In genomic region chr7:93291457-93291856, GRCm38 (mm10) we compare ENCODE assay signal across 19 mouse cellular contexts.
DNase-seq lines count a peak whose midpoint lies in the region; ATAC-seq and TF ChIP-seq lines count a peak whose summit lies in the region.
"Had no signal": no experiment of that assay in that cellular context is flagged by ENCODE, and none has a peak within 500 bp of the region (broad histone marks: within the 10 kb centered on the region; RNA-seq: fewer than 3 reads in every experiment).

No protein-coding gene starts in this region.

- 0 out of 2 replicates have a peak, but pooled peaks cover 8% of the 10 kb centered on the region for H3K4me1 ChIP-seq in forebrain, embryonic 15.5 days
- no peaks in the 10 kb centered on the region for H3K4me1 ChIP-seq in forebrain, embryonic 11.5 days (replicated peaks; ENCODE audit: control insufficient read depth, insufficient read depth, low read length)
- no peaks in the 10 kb centered on the region for H3K4me1 ChIP-seq in forebrain, postnatal 0 days (ENCODE audit: insufficient read depth)
- no peaks in the 10 kb centered on the region for H3K4me1 ChIP-seq in forebrain, embryonic 10.5 days
- peaks cover 10% of the 10 kb centered on the region; the same call in 1 of the 2 replicates for H3K4me1 ChIP-seq in midbrain, embryonic 15.5 days
- H3K4me1 ChIP-seq in midbrain, postnatal 0 days (ENCODE audit: insufficient read depth, low read length), result no peaks in the 10 kb centered on the region
- H3K4me1 ChIP-seq: embryonic facial prominence, embryonic 13.5 days; embryonic facial prominence, embryonic 15.5 days had no signal

- no peak overlapping the region for H3K9ac ChIP-seq in forebrain, embryonic 15.5 days (replicated peaks)
- H3K9ac ChIP-seq in forebrain, embryonic 11.5 days (ENCODE audit: low read length), result no peak overlapping the region
- no peak overlapping the region for H3K9ac ChIP-seq in forebrain, postnatal 0 days
- no peak overlapping the region for H3K9ac ChIP-seq in midbrain, embryonic 15.5 days
- no peak overlapping the region for H3K9ac ChIP-seq in midbrain, postnatal 0 days (replicated peaks; ENCODE audit: low read length, poor library complexity, severe bottlenecking)
- H3K9ac ChIP-seq: embryonic facial prominence, embryonic 13.5 days; embryonic facial prominence, embryonic 15.5 days had no signal

- no peak for TF ChIP-seq CTCF in forebrain, postnatal 0 days (IDR thresholded peaks at IDR 0.05; ENCODE audit: low read depth)
- no peak for TF ChIP-seq CTCF in midbrain, postnatal 0 days (IDR thresholded peaks at IDR 0.05)

- ATAC-seq in forebrain, embryonic 15.5 days (replicated peaks), result 0 out of 2 replicates have a peak, but pooled peaks have one; percentile 16
- ATAC-seq in forebrain, embryonic 11.5 days (replicated peaks; ENCODE audit: low FRiP score), result no peak
- ATAC-seq in forebrain, postnatal 0 days, result peak; percentile 79
- peak; percentile 50; the same call in 1 of the 2 replicates for ATAC-seq in midbrain, embryonic 15.5 days (replicated peaks)
- no peak for ATAC-seq in midbrain, postnatal 0 days (ENCODE audit: low FRiP score)

- 51% methylated on average over 3 of the region's 3 CpGs for WGBS in forebrain, embryonic 15.5 days
- 75% methylated on average over 3 of the region's 3 CpGs for WGBS in forebrain, embryonic 11.5 days
- 51% methylated on average over 3 of the region's 3 CpGs for WGBS in forebrain, postnatal 0 days
- WGBS in forebrain, embryonic 10.5 days, result 77% methylated on average over 3 of the region's 3 CpGs
- 50% methylated on average over 3 of the region's 3 CpGs for WGBS in midbrain, embryonic 15.5 days
- 50% methylated on average over 3 of the region's 3 CpGs for WGBS in midbrain, postnatal 0 days

- no peak overlapping the region for H3K4me2 ChIP-seq in forebrain, embryonic 15.5 days (replicated peaks)
- H3K4me2 ChIP-seq in forebrain, embryonic 11.5 days (ENCODE audit: low read depth, low read length, severe bottlenecking), result no peak overlapping the region
- no peak overlapping the region for H3K4me2 ChIP-seq in forebrain, postnatal 0 days (ENCODE audit: low read depth)
- H3K4me2 ChIP-seq in midbrain, embryonic 15.5 days, result no peak overlapping the region
- H3K4me2 ChIP-seq in midbrain, postnatal 0 days (ENCODE audit: low read depth, low read length, poor library complexity, severe bottlenecking), result no peak overlapping the region
- H3K4me2 ChIP-seq: embryonic facial prominence, embryonic 13.5 days; embryonic facial prominence, embryonic 15.5 days had no signal

- no peaks in the 10 kb centered on the region for H3K27me3 ChIP-seq in forebrain, embryonic 15.5 days
- H3K27me3 ChIP-seq in forebrain, embryonic 11.5 days (ENCODE audit: control insufficient read depth, insufficient read depth, low read length), result no peaks in the 10 kb centered on the region
- no peaks in the 10 kb centered on the region for H3K27me3 ChIP-seq in forebrain, postnatal 0 days (ENCODE audit: insufficient read depth, low read length)
- no peaks in the 10 kb centered on the region for H3K27me3 ChIP-seq in forebrain, embryonic 10.5 days (ENCODE audit: poor library complexity, severe bottlenecking)
- H3K27me3 ChIP-seq in midbrain, embryonic 15.5 days (replicated peaks), result no peaks in the 10 kb centered on the region
- no peaks in the 10 kb centered on the region for H3K27me3 ChIP-seq in midbrain, postnatal 0 days (ENCODE audit: insufficient read depth, low read length)
- H3K27me3 ChIP-seq: embryonic facial prominence, embryonic 13.5 days; embryonic facial prominence, embryonic 15.5 days had no signal

- no peak for DNase-seq in forebrain, embryonic 11.5 days (ENCODE audit: low spot score)
- DNase-seq in forebrain, postnatal 0 days, result no peak
- no peak for DNase-seq in forebrain, embryonic 10.5 days (ENCODE audit: extremely low spot score, low spot score)
- no peak for DNase-seq in midbrain, postnatal 0 days (ENCODE audit: low spot score)
- DNase-seq: adrenal gland, adult 2 months; adrenal gland, postnatal 10 days; adrenal gland, postnatal 25 days; cerebellum, adult 11 months; cerebellum, adult 18-20 months; cerebellum, adult 8-10 months; cerebellum, adult 9-11 months; cerebellum, postnatal 14 days; cerebellum, postnatal 36 days; embryo, embryonic 11 days had no signal

- H3K9me3 ChIP-seq in forebrain, embryonic 15.5 days, result no peaks in the 10 kb centered on the region
- no peaks in the 10 kb centered on the region for H3K9me3 ChIP-seq in forebrain, embryonic 11.5 days (ENCODE audit: control insufficient read depth, low read length)
- H3K9me3 ChIP-seq in forebrain, postnatal 0 days (ENCODE audit: low read length), result no peaks in the 10 kb centered on the region
- no peaks in the 10 kb centered on the region for H3K9me3 ChIP-seq in forebrain, embryonic 10.5 days
- H3K9me3 ChIP-seq in midbrain, embryonic 15.5 days, result no peaks in the 10 kb centered on the region
- H3K9me3 ChIP-seq in midbrain, postnatal 0 days (ENCODE audit: low read length), result no peaks in the 10 kb centered on the region
- H3K9me3 ChIP-seq: embryonic facial prominence, embryonic 13.5 days; embryonic facial prominence, embryonic 15.5 days had no signal

- H3K36me3 ChIP-seq in forebrain, embryonic 15.5 days, result no peaks in the 10 kb centered on the region
- no peaks in the 10 kb centered on the region for H3K36me3 ChIP-seq in forebrain, embryonic 11.5 days (ENCODE audit: control insufficient read depth, insufficient read depth, low read length)
- no peaks in the 10 kb centered on the region for H3K36me3 ChIP-seq in forebrain, postnatal 0 days (ENCODE audit: insufficient read depth)
- no peaks in the 10 kb centered on the region for H3K36me3 ChIP-seq in forebrain, embryonic 10.5 days (replicated peaks)
- no peaks in the 10 kb centered on the region for H3K36me3 ChIP-seq in midbrain, embryonic 15.5 days (replicated peaks)
- no peaks in the 10 kb centered on the region for H3K36me3 ChIP-seq in midbrain, postnatal 0 days (ENCODE audit: insufficient read depth, low read length)
- H3K36me3 ChIP-seq: embryonic facial prominence, embryonic 13.5 days; embryonic facial prominence, embryonic 15.5 days had no signal

- no peak overlapping the region for H3K4me3 ChIP-seq in forebrain, embryonic 15.5 days
- no peak overlapping the region for H3K4me3 ChIP-seq in forebrain, embryonic 11.5 days (ENCODE audit: low read depth, low read length)
- no peak overlapping the region for H3K4me3 ChIP-seq in forebrain, postnatal 0 days (ENCODE audit: low read depth, low read length)
- H3K4me3 ChIP-seq in forebrain, embryonic 10.5 days, result no peak overlapping the region
- no peak overlapping the region for H3K4me3 ChIP-seq in midbrain, embryonic 15.5 days
- H3K4me3 ChIP-seq in midbrain, postnatal 0 days (ENCODE audit: low read depth, low read length), result no peak overlapping the region
- H3K4me3 ChIP-seq: embryonic facial prominence, embryonic 13.5 days; embryonic facial prominence, embryonic 15.5 days; erythroblast, embryonic 14.5 days had no signal

- no peak overlapping the region for H3K27ac ChIP-seq in forebrain, embryonic 15.5 days (replicated peaks)
- H3K27ac ChIP-seq in forebrain, embryonic 11.5 days (ENCODE audit: low read depth, low read length), result no peak overlapping the region
- no peak overlapping the region for H3K27ac ChIP-seq in forebrain, postnatal 0 days (ENCODE audit: low read depth, low read length)
- no peak overlapping the region for H3K27ac ChIP-seq in forebrain, embryonic 10.5 days
- no peak overlapping the region for H3K27ac ChIP-seq in midbrain, embryonic 15.5 days
- H3K27ac ChIP-seq in midbrain, postnatal 0 days (ENCODE audit: low read depth, low read length), result no peak overlapping the region
- H3K27ac ChIP-seq: embryonic facial prominence, embryonic 13.5 days; embryonic facial prominence, embryonic 15.5 days had no signal

Comparison
In these comparisons a context has a peak if more than half of its experiments do, and no peak if none do; other contexts are left out.
1. ATAC-seq: peak in forebrain, embryonic 15.5 days (single experiment), forebrain, postnatal 0 days (single experiment) and midbrain, embryonic 15.5 days (single experiment); none in forebrain, embryonic 11.5 days (single experiment) and midbrain, postnatal 0 days (single experiment).